Mouse (Mus musculus): ENCODE data around the gene Xrcc4.

Xrcc4 gene

DNA sequence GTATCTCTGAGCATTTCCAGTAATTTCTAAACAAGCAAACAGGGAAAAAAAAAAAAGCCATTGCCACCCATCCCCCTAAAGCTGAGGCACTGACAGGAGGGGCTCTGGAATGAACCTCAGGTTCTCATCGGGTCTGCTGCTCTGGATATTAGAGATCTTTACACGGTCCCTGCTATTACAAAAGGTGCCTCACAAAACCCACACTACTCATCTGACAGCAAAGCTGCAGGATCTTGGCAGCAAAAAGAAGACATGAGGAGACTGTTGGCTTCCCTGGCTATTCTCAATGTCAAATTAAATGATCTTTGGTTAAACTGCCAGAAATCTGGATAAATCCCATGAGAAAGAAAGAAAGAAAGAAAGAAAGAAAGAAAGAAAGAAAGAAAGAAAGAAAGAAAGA is 145.1 kb downstream of the Xrcc4 start:
- DNase-seq (ENCODE audit: low read depth, low spot score), result no peak

DNA sequence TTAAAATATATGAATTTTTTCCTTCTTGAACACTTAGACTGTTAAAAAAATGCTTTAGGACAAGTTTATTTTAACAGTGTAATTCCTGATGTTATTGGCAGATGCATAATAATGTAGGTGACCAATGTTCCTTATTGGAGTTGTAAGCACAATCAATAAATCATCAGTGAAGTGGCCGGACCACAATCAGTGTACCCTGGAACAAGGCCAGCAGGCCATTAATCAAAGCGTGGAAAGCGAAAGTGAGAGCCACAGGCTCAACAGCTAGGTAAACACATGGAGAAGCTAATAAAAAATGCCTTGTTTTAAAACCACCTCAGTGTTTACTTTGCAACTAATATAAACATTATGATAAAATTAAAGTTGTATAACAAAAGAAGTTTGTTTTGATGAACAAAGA is 159.9 kb downstream of the Xrcc4 start:
- DNase-seq (ENCODE audit: low read depth, low spot score), result no peak

DNA sequence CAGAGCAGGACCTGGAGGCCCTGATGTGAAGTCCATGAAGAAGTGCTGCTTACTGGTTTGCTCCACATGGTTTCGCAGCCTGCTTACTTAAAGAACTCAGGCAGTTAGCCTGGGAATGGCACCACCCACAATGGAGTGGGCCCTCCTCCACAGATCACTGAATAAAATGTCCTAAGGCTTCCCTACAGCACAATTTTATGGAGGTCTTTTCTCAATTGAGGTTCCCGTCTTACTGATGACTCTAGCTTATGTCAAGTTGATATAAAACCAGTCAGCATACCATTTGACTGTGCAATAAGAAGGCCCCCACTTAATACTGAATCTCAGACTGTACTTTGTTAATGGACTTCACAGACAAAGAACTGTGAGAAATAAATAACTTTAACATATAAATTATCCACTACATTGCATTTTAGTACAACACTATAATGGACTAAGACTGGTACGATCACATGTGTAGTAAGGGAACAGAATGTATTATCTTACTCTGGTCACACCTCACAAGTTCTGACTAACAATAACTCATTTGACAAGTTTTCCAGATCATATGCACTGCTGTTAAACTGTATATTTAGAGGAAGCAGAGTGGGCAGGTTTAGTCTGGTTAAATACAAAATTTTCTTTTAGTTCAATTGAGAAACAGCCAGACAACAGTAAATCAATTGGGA is 170.5 kb downstream of the Xrcc4 start:
- no peak for DNase-seq (ENCODE audit: low read depth, low spot score)

DNA sequence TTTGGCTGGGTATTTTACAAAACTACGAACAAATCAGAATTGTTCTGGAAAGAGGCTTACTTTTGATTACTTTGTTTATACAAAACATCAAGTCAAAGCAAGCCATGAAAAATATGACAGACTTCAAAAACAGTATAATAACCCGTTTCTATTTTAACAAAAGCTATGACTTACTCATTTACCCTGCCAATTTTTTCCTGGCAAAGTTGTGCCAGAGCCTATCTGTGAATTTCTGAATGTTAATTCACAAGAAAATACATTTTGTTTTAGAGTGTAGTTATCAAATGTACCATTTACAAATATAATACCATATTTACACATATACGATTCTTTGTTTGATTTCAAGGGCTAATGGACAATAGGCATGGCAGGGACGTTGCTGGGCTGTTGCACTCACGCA is 175.1 kb downstream of the Xrcc4 start:
- DNase-seq (ENCODE audit: low read depth, low spot score), result no peak

DNA sequence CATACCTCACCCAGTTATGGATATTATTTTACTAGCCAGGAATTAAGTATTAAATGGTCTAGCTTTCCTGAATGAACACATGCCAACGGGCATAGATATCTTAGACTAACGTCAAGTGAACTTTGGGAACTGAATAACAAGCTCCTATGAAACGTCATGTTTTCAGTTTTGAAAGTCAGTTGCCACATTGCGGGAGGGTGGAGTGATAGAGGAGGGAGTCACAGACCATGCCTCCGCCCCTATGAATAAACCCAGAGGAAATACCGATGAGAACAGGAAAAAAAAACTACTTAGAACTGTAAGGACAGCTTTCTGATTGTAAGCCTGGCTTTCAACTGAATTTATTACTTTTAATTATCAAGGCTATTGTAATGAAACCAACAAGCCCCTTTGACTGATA is 175.5 kb downstream of the Xrcc4 start:
- no peak for DNase-seq (ENCODE audit: low read depth, low spot score)

DNA sequence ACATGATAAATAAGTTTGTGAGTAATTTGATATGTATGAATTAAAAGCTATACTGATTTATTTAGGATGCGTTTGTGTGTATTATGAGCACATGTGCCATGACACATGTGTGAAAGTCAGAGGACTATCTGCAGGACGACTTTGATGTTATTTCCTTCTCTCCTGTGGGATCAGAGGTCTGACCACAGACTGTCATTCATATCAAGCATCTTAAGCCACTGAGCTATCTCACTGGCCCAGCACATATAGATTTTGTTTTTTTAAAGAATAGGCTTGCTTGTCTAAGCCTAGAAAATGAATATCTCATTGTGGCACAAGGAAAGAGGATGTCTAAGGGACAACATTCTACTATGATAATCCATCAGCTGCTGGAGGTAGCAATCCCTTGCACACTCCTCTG is 183.3 kb downstream of the Xrcc4 start:
- no peak for DNase-seq (ENCODE audit: low read depth, low spot score)

DNA sequence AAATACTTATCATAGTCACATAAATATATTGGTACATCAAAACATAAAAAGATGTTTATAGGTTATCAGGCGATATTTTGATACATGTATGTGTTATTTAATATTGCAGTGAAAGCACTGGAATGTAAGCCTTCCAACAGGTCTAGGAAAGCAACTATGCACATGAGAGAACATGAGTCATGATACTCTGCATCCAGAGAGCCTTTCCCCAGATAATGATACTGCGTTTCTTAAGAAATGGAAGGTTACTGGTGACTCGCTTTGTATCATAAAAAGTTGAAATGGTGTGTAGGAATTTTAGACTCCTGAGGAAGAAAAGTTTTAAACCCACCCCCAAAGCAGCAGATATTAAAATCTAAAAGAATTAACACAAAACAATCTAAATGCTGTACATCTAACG is 190.3 kb downstream of the Xrcc4 start:
- DNase-seq (ENCODE audit: low read depth, low spot score), result no peak

DNA sequence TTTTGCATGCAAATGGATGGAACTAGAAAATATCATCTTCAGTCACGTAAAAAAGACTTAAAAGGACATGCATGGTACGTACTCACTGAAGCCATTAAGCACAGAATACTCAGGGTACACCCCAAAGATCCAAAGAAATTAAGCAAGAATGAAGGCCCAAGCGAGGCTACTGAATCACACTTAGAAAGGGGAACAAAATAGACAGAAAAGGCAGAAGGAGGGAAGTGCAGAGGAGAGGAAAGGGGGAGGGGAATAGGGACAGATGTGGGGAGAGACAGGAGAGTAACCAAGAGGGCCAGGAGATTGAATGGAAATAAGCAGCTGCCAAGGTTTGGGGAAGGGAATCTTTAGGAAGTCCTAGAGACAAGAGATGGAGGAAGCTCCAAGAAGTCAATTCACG is 197.3 kb downstream of the Xrcc4 start:
- no peak for DNase-seq (ENCODE audit: low read depth, low spot score)

DNA sequence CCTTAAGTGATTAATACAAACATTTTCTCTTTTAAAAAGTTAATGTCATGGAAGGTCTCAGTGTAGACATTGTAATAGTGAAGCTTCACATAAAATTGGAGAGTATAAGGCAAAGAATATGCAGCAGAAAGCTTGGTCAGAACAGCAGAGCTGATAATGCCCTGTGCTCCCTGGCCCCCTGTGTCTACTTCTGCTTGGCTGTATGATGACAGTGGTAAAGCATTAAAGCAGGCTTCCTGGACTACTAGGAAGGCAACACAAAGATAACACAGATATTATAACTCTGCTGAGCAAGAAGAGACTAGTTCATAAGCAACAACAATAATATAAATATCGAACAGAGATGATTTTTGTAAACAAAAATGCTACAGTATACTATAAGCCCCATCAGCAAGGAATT is 199.2 kb downstream of the Xrcc4 start:
- DNase-seq (ENCODE audit: low read depth, low spot score), result no peak

DNA sequence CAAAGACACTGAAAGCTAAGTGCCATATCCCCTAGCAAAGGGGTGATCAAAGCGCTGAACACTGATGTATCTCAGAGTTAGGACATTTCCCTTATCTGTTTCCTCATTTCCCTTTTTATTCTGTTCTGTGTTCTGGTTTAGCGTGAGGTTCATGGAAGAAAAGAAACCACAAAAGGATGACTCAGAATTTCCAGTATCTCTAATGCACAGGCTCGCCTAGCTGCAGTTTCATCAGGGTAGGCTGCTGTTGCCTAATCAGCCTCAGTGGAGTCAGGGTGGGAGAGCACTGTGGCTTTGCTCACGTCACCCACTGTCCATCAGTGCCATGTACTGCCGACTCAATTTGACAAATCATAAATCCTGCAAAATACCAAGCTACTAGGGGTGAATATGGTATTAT is 200.3 kb downstream of the Xrcc4 start:
- no peak for DNase-seq (ENCODE audit: low read depth, low spot score)

DNA sequence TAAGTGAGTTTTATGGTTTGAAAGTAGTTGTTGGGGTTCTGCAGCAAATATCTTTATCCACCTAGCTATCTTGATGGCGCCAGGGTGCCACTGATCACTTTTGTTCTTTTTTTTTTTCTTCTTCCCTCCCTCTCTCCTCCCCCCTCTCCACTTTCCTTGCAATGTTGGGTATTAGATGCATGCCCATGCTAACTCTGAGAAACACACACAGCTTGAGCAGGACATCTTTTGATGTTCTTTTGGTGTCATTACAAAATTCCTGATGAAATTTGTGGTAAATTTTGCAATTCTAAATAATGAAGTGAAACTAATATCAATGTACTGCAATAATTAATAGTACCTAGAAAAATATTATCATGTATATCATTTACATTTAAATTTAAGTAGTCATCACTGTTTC is 205.9 kb downstream of the Xrcc4 start:
- DNase-seq (ENCODE audit: low read depth, low spot score), result no peak

DNA sequence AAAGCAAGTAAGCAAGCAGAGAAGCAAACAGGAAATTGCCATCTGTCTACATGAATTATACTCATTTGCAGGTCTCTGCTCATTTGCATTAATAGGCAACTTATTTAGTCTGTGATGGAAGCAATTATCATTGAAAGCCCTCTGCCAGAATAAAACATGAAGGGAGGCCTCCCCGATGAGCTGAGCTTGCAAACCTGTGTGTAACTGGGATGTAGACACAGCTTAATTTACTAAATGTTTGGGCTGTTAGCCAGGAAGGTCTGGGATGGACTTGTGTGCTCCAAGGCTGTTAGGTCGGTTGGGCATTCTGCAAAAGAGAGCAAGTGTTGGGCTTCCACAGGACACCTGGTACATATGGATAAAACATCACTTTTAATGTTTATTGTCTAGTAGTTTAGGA is 208.1 kb downstream of the Xrcc4 start:
- DNase-seq (ENCODE audit: low read depth, low spot score), result no peak

DNA sequence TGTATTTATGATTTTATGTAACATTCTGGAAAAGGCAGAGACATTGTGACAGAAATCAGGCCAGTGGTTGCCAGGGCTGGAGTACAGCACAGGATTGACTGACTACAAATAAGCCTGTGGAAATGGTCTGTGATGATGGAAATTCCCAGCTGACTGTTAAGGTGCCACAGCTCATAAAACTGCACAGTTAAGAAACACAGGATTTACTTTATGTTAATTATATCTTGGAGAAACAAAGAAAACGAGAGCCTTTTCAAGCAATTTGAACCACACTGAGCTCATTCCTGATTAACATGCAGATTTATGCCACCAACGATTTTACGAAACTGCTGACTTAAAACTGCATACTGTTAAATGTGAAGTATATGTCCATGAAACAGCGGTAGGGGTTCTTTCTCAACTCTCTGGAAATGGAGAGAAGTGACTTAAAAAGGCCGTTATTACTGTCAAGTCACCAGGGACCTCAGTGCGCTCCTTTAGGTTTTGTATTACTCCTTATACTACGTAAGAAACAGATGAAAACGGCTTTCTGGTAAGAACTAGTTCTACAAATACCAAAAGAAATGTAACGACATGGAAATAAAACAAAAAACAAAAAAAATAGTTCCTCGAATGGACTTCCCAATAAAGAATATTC is 210.5 kb downstream of the Xrcc4 start:
- no peak for DNase-seq (ENCODE audit: low read depth, low spot score)

DNA sequence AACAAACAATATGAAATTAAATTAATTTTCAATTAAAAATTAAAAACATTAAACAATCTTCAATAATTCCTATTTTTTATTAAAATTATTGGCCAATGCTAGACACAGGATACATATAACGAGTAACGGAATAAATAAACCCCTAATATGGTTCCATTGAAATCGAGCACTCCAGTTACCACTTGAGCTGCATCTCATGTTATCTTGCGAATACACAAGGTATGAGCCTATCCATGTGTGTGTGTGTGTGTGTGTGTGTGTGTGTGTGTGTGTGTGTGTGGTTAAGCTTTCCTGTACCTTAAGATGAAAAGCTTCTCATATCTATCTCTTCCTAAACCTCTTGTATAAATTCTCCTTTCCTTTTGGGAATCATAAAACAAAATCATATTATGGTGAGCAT is 213.9 kb downstream of the Xrcc4 start:
- DNase-seq (ENCODE audit: low read depth, low spot score), result no peak

DNA sequence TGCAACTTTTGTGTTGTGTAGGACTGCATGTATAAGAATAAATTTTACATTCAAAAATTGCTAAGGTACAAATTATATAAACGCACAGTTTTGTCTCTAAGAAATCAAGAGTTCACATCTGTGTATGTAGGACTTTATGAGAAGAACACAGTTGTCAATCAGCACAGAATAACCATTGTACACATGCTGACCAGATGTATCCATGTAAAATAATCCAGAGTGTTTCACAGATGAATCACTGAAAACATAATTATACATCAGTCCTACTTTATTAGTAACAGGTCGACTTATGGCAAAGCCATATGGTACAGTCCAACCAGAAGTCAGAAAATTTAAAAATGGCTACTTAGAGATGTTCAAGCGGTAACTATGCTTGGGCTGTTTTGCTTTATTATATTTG is 216.7 kb downstream of the Xrcc4 start:
- DNase-seq (ENCODE audit: low read depth, low spot score), result no peak

DNA sequence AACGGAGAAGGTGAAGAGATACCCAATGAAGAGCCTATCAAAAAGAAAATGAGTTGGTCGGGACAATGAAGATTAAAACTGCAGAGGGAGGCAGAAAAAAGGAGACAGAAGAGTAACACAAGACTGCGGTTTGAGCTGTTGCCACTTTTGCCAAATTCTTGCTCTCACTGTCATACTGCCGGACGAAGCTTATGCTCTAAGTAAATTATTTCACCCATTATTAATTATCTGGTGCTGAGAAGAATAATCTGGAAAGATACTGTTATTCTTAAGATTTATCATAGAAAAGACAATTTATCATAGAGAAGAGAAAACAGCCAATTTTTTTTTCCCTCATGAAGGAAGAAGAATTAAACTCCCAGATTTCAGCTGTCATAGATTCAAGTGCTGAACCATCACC is 235.3 kb downstream of the Xrcc4 start:
- no peak for DNase-seq (ENCODE audit: low read depth, low spot score)

DNA sequence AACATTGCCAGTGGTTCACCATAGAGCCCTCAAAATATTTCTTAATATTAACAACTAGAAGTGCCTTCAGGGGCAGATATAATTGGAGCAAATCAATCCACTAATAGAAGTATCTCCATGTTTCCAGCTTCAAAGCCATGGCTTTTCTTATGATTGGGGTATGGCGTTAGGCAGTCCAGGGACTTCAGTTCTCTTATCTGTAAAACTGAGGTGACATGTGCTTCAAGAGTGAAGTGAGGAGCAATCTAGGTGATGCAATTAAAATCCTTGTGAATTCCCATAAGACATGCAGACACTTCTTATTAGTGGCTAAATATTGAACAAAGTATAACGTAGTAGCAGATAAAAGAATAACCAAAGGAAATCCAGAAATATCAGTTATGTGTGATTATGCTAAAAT is 238.7 kb downstream of the Xrcc4 start:
- no peak for DNase-seq (ENCODE audit: low read depth, low spot score)

DNA sequence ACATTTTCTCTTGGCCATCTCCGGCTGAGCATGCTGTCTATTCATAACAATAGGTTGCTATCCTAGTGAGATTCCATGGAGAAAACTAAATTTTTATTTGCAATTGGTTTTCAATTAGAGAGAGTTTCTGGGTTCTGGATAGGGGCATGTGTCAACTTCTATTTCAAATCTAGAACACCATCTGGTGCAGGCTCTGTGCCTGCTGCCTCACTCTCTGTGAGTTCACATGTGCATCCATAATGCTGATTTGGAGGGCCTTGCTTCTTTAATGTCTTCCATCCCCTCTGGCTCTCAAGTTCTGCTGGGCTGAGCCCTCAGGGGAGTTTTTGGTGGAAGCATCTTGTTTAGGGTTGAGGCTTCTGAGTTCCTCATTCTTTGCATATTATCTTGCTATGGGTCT is 239.5 kb downstream of the Xrcc4 start:
- no peak for DNase-seq (ENCODE audit: low read depth, low spot score)

DNA sequence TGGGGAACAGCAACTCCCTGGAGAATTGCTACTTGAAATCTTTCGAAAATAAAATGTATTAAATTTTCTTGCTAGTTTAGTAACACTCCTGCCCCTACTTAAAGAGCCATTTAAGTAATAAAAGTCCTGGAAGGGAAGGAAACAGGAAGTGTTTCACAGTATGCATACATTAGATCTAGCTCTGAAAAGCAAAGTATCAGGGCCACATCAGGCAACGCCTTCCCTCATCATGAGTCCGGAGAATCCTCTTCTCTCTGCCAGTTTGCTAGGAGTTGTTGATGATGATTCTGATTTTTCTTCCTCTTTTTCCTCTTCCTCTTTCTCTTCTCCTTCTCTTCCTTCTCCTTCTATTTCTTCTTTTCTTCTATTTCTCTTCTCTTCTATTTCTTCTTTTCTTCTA is 250.8 kb downstream of the Xrcc4 start:
- no peak for DNase-seq (ENCODE audit: low read depth, low spot score)

DNA sequence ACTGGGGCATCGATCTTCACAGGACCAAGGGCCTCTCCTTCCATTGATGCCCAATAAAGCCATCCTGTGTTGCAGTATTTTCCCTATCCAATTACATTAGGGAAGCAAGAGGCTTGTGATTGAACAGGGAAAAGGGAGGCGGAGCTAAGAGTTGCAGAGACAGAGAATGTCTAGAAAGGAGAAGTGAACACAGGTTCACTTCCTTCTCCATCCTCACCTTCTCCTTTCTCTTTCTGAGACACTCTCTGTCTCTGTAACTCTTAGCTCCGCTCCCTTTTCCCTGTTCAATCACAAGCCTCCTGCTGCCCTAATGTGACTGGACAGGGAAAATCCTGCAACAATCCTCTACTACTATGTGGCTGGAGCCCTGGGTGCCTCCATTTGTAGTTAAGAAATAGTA is 254.9 kb downstream of the Xrcc4 start:
- no peak for DNase-seq (ENCODE audit: low read depth, low spot score)

DNA sequence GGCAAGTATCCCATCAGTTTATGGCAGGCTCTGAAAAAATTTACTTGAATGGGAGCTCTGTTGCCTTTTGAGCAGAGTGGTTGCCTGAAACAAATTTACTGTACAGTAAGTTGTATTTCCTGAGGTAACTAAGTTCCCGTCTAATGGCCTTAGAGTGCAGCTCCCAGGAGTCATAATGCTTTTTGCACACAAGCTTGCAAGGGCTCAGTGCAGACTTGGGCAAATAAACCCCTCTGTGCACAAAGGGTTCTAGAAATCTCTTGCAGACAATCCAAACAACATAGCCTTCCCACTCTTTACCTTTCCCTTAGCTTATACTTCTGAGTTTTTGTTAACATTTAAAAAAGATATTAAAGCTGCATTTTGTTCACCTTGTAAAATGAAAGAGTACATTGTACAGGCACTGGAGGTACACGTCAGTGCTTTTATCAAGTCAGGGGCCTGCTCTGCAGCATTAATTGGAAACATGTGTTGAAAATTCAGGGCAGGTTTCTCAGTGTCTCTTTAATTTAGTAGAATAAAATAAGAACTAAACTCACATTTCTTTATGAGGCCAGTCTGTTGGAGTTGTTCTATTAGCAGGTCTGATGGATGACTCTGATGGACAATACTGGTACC is 256.2 kb downstream of the Xrcc4 start:
- no peak for DNase-seq (ENCODE audit: low read depth, low spot score)

DNA sequence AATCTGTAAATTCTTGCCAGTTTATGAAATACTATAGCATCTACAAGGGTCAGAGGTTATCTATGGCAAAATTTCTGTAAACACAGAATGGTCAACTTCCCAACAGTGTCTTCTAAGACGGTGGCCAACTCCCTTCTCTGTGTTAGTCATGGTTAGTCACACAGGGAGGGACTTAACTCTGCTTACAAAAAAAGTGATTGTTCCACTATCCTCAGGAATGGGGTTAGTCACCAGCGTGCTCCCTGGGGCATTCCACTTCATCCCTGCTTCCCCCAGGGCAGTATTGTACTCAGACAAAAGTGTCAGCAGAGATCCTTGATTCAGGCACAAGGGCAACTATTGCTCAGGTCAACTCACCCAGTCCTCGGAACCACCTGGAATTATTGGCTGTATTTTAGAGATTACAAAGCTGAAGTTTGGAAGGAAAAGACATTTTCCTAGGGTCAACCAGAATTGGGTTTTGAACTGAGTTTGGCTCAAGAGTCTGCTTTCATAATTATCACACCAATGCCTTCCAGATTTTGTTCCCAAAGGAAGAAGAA is 260.9 kb downstream of the Xrcc4 start:
- DNase-seq (ENCODE audit: low read depth, low spot score), result no peak

DNA sequence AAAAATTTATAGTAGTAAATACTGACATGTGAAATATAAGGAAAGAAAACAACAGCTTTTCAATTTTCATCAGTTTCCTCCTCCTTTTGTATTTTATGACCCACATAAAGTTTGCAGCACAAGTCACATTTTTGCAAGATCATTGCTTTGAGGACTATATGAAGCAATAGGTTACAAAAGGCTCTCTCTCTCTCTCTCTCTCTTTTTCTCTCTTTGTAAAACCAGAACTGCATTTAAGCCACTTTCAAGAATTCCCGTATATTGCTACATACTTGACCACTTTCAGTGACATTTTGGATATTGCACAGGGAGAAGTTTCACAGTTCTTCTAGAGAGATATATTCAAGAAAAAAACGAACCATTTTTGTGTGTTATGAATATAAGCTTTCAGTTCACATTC is 261.6 kb downstream of the Xrcc4 start:
- no peak for DNase-seq (ENCODE audit: low read depth, low spot score)
